Mouse (Mus musculus): ENCODE results near the gene Slc7a14. TPM values are rescaled to one million over a fixed set of nuclear protein-coding genes. Genes with fewer than 3 reads are reported as not detected.
A peak's percentile ranks its signal among the peaks of the same experiment; 100 is the strongest.

The Slc7a14 gene
- polyA plus RNA-seq, 1 experiment from 2014 or later = 0.17 TPM

DNA sequence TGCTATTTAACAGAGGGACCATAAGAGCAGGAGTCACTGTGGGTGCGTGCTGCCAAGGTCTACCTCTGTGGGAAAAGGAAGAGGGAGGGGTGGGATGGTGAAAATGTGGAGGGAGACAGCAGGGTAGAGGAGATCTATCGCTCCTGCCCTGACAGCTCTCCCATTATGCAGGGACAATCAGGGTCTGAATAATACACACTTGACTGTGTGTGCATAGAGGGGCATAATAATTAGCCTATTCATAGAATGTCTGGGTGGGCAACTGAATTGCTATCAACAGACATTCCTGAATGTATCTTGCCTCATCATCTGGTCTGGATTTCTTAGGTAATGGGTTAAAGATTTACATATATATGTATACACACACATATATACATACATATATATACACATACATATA is 81.7 kb downstream of the Slc7a14 start:
- 75% methylated on average over 2 of the region's 2 CpGs for WGBS
- Histone ChIP-seq H3K9ac (no peak overlapping the region), H3K4me2 (replicated peaks) (no peak overlapping the region), H3K9me3 (no peaks in the 10 kb centered on the region), H3K27ac (no peak overlapping the region), H3K4me1 (peaks cover 2% of the 10 kb centered on the region; the same call in 1 of the 2 replicates), H3K27me3 (no peaks in the 10 kb centered on the region), H3K4me3 (no peak overlapping the region), H3K36me3 (no peaks in the 10 kb centered on the region)
- ATAC-seq (ENCODE audit: insufficient number of reproducible peaks, insufficient read depth, low FRiP score, low TSS enrichment) = 0 out of 2 replicates have a peak, but pooled peaks have one; percentile 22

DNA sequence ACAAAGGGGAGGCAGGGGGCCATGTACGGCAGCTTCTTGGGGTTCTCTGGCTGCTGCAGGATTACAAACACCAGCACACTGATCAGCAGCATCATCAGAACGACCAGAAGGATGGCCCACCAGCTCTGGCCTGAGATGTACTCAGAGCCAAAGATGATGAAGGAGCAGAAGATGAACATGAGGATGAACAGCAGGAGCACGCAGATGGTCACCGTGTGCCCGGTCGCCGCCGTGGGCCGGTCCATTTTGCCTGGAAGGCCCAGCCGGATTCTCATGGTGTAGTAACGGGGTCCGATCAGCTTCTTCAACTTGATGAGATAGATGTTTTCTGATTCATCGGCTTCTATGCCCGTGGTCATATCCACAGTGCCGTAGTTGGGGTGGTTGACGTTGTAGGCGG is 86.6 kb downstream of the Slc7a14 start:
- 95% methylated on average over 17 of the region's 17 CpGs for WGBS
- Histone ChIP-seq H3K4me1 (no peaks in the 10 kb centered on the region), H3K4me3 (no peak overlapping the region), H3K9me3 (no peaks in the 10 kb centered on the region), H3K27me3 (no peaks in the 10 kb centered on the region), H3K9ac (no peak overlapping the region), H3K27ac (no peak overlapping the region), H3K36me3 (no peaks in the 10 kb centered on the region), H3K4me2 (replicated peaks) (no peak overlapping the region)
- no peak for ATAC-seq (ENCODE audit: insufficient number of reproducible peaks, insufficient read depth, low FRiP score, low TSS enrichment)

- no peaks in the 10 kb centered on the region for H3K9me3 ChIP-seq
These were observed 90.1 kb downstream of the Slc7a14 start for GRCm38 (mm10) chr3:31220040-31220439.

GRCm38 (mm10) chr3:31219483-31219882 is 90.7 kb downstream of the Slc7a14 start:
- no peak overlapping the region for H3K27ac ChIP-seq
- WGBS = 87% methylated on average over 7 of the region's 7 CpGs
- no peak overlapping the region for H3K4me2 ChIP-seq (replicated peaks)
- no peaks in the 10 kb centered on the region for H3K27me3 ChIP-seq
- no peak overlapping the region for H3K4me3 ChIP-seq
- no peaks in the 10 kb centered on the region for H3K36me3 ChIP-seq
- H3K4me1 ChIP-seq = peaks cover 6% of the 10 kb centered on the region; the same call in 1 of the 2 replicates
- no peak for ATAC-seq (ENCODE audit: insufficient number of reproducible peaks, insufficient read depth, low FRiP score, low TSS enrichment)
- no peaks in the 10 kb centered on the region for H3K9me3 ChIP-seq
- no peak overlapping the region for H3K9ac ChIP-seq

More at GRCm38 (mm10) chr3:31220040-31220439, 90.1 kb downstream of the Slc7a14 start:
- Histone ChIP-seq H3K36me3 (no peaks in the 10 kb centered on the region), H3K9ac (no peak overlapping the region), H3K4me1 (peaks cover 6% of the 10 kb centered on the region; the same call in 1 of the 2 replicates), H3K27ac (no peak overlapping the region), H3K4me2 (replicated peaks) (no peak overlapping the region), H3K4me3 (no peak overlapping the region), H3K27me3 (no peaks in the 10 kb centered on the region)
- WGBS = 92% methylated on average over 4 of the region's 4 CpGs
- ATAC-seq (ENCODE audit: insufficient number of reproducible peaks, insufficient read depth, low FRiP score, low TSS enrichment) = no peak

- Histone ChIP-seq H3K36me3 (no peaks in the 10 kb centered on the region), H3K4me3 (no peak overlapping the region), H3K9ac (no peak overlapping the region), H3K27me3 (no peaks in the 10 kb centered on the region), H3K9me3 (no peaks in the 10 kb centered on the region), H3K27ac (no peak overlapping the region), H3K4me1 (peaks cover 16% of the 10 kb centered on the region), H3K4me2 (replicated peaks) (no peak overlapping the region)
- 42% methylated on average over 10 of the region's 10 CpGs for WGBS
- ATAC-seq (ENCODE audit: insufficient number of reproducible peaks, insufficient read depth, low FRiP score, low TSS enrichment) = no peak
These were observed 92.7 kb downstream of the Slc7a14 start for GRCm38 (mm10) chr3:31217523-31217922.

DNA sequence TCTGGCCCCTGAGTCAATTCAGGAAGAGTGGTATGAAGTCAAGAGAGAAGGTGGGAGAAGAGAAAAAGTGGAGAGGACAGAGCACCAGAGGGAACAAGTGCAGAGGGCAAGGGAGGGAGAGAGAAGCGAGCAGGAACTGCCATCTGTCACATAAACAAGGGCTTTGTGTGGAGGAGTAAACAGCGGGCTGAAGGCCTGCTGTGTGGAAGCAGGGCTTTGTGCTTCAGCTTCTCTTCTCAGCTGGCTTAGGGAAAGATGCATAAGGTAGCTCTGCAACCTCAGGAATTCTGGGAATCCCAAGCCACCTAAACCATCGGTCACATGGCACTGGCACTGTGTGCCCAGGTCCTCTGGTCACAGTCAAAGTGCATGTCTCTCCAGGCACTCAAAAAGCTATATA is 96.4 kb downstream of the Slc7a14 start:
- H3K27ac ChIP-seq = peak overlapping the region; percentile 77; the same call in 1 of the 2 replicates
- no peak overlapping the region for H3K4me2 ChIP-seq (replicated peaks)

GRCm38 (mm10) chr3:31212205-31213038 is 97.8 kb downstream of the Slc7a14 start:
- H3K36me3 ChIP-seq = no peaks in the 10 kb centered on the region
- H3K4me1 ChIP-seq = peaks cover 38% of the 10 kb centered on the region
- ATAC-seq (ENCODE audit: insufficient number of reproducible peaks, insufficient read depth, low FRiP score, low TSS enrichment) = peak; percentile 92
- WGBS = 24% methylated on average over 9 of the region's 9 CpGs
- peak overlapping the region; percentile 94 for H3K27ac ChIP-seq
- peak overlapping the region; percentile 15; the same call in 1 of the 2 replicates for H3K4me2 ChIP-seq (replicated peaks)
- H3K27me3 ChIP-seq = no peaks in the 10 kb centered on the region
- H3K9ac ChIP-seq = no peak overlapping the region
- H3K4me3 ChIP-seq = no peak overlapping the region
- H3K9me3 ChIP-seq = no peaks in the 10 kb centered on the region

More for the DNA sequence above, 96.4 kb downstream of the Slc7a14 start:
- H3K9ac ChIP-seq = no peak overlapping the region
- H3K27me3 ChIP-seq = no peaks in the 10 kb centered on the region
- no peaks in the 10 kb centered on the region for H3K36me3 ChIP-seq
- 32% methylated on average over 3 of the region's 3 CpGs for WGBS
- H3K9me3 ChIP-seq = no peaks in the 10 kb centered on the region
- H3K4me1 ChIP-seq = peaks cover 31% of the 10 kb centered on the region
- ATAC-seq (ENCODE audit: insufficient number of reproducible peaks, insufficient read depth, low FRiP score, low TSS enrichment) = no peak
- H3K4me3 ChIP-seq = no peak overlapping the region

- peak overlapping the region; percentile 47 for H3K27ac ChIP-seq
- WGBS = 3% methylated on average over 19 of the region's 19 CpGs
These were observed 101.2 kb downstream of the Slc7a14 start for GRCm38 (mm10) chr3:31209001-31209400.

GRCm38 (mm10) chr3:31208458-31208994 is 101.7 kb downstream of the Slc7a14 start:
- Histone ChIP-seq H3K9ac (no peak overlapping the region), H3K4me1 (peaks cover 35% of the 10 kb centered on the region), H3K4me2 (replicated peaks) (peak overlapping the region; percentile 38), H3K36me3 (no peaks in the 10 kb centered on the region), H3K27me3 (no peaks in the 10 kb centered on the region), H3K9me3 (no peaks in the 10 kb centered on the region), H3K4me3 (no peak overlapping the region), H3K27ac (peak overlapping the region; percentile 47)
- 8% methylated on average over 6 of the region's 6 CpGs for WGBS
- ATAC-seq (ENCODE audit: insufficient number of reproducible peaks, insufficient read depth, low FRiP score, low TSS enrichment) = no peak

More at GRCm38 (mm10) chr3:31209001-31209400, 101.2 kb downstream of the Slc7a14 start:
- Histone ChIP-seq H3K36me3 (no peaks in the 10 kb centered on the region), H3K9me3 (no peaks in the 10 kb centered on the region), H3K4me2 (replicated peaks) (peak overlapping the region; percentile 38), H3K9ac (peak overlapping the region; percentile 10; the same call in 1 of the 2 replicates), H3K4me1 (peaks cover 38% of the 10 kb centered on the region), H3K27me3 (no peaks in the 10 kb centered on the region), H3K4me3 (no peak overlapping the region)
- no peak for ATAC-seq (ENCODE audit: insufficient number of reproducible peaks, insufficient read depth, low FRiP score, low TSS enrichment)

- 28% methylated on average over 4 of the region's 4 CpGs for WGBS
- Histone ChIP-seq H3K9ac (no peak overlapping the region), H3K27me3 (no peaks in the 10 kb centered on the region), H3K27ac (peak overlapping the region; percentile 67), H3K36me3 (no peaks in the 10 kb centered on the region), H3K4me1 (peaks cover 30% of the 10 kb centered on the region), H3K4me3 (no peak overlapping the region), H3K4me2 (replicated peaks) (no peak overlapping the region), H3K9me3 (no peaks in the 10 kb centered on the region)
- no peak for ATAC-seq (ENCODE audit: insufficient number of reproducible peaks, insufficient read depth, low FRiP score, low TSS enrichment)
These were observed 102.1 kb downstream of the Slc7a14 start for GRCm38 (mm10) chr3:31208046-31208445.

DNA sequence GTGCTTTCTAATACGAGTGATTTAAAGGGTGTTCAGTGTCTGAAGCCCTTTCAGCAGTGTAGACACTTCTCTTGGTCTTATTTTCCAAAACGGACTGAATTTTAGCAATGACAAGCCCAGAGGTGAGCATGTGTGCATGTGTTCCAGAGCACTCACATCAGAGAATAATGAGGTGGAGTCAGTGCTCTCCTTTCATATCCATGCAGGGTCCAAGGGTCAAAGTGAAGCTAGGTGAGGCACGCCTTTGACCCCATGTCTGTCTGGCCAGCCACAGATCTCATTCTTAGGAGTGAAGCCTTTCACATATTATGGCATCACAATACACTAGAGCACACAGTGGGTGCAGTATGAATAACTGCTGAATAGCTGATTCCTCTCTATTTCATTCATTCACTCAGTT is 105.0 kb downstream of the Slc7a14 start:
- WGBS = 90% methylated on average over 3 of the region's 3 CpGs
- peaks cover 19% of the 10 kb centered on the region for H3K4me1 ChIP-seq
- no peak overlapping the region for H3K4me2 ChIP-seq (replicated peaks)
- no peaks in the 10 kb centered on the region for H3K36me3 ChIP-seq
- no peak for ATAC-seq (ENCODE audit: insufficient number of reproducible peaks, insufficient read depth, low FRiP score, low TSS enrichment)
- H3K27me3 ChIP-seq = no peaks in the 10 kb centered on the region
- H3K27ac ChIP-seq = no peak overlapping the region
- H3K9me3 ChIP-seq = no peaks in the 10 kb centered on the region
- no peak overlapping the region for H3K9ac ChIP-seq
- no peak overlapping the region for H3K4me3 ChIP-seq

- Histone ChIP-seq H3K36me3 (no peaks in the 10 kb centered on the region), H3K4me1 (peaks cover 14% of the 10 kb centered on the region), H3K9ac (no peak overlapping the region), H3K4me3 (no peak overlapping the region), H3K4me2 (replicated peaks) (no peak overlapping the region), H3K27ac (no peak overlapping the region), H3K27me3 (no peaks in the 10 kb centered on the region), H3K9me3 (no peaks in the 10 kb centered on the region)
- WGBS = 94% methylated on average over 11 of the region's 11 CpGs
- no peak for ATAC-seq (ENCODE audit: insufficient number of reproducible peaks, insufficient read depth, low FRiP score, low TSS enrichment)
These were observed 106.2 kb downstream of the Slc7a14 start for GRCm38 (mm10) chr3:31203947-31204346.

All from embryonic facial prominence, embryonic 12.5 days (tissue).